Mouse (Mus musculus) myocyte (in vitro differentiated cells): Measurements from ENCODE around the gene Cd70.

Experiments used
- E2F4 ChIP-seq: IDR thresholded peaks from one replicate; pipeline ENCODE4 v1.6.1; 2011; ENCODE audit warnings: mild to moderate bottlenecking, control low read depth, moderate library complexity; ENCODE audit not compliant: insufficient read depth
- MAX ChIP-seq: IDR thresholded peaks from one replicate; pipeline ENCODE4 v1.6.1; 2011; ENCODE audit warnings: low read depth, mild to moderate bottlenecking, control low read depth
- MYOD1 ChIP-seq, 3 experiments: IDR thresholded peaks; one replicate each; pipeline ENCODE4 v1.6.1; 2011; ENCODE audit warnings: control low read depth in 2 of 3, low read depth in 2 of 3, mild to moderate bottlenecking in 2 of 3, moderate library complexity in 1 of 3; ENCODE audit not compliant: insufficient read length in 2 of 3, control insufficient read depth in 1 of 3
- MYOG ChIP-seq, 3 experiments: IDR thresholded peaks; one replicate each; pipeline ENCODE4 v1.6.1; 2011; ENCODE audit warnings: control low read depth in 2 of 3, low read depth in 2 of 3, mild to moderate bottlenecking in 2 of 3; ENCODE audit not compliant: insufficient read length in 2 of 3, control insufficient read depth in 1 of 3, insufficient read depth in 1 of 3
- POLR2A ChIP-seq: IDR thresholded peaks from one replicate; pipeline ENCODE4 v1.6.1; 2011; ENCODE audit warnings: low read depth, mild to moderate bottlenecking, control low read depth, moderate library complexity; ENCODE audit not compliant: insufficient read length
- POLR2AphosphoS2 ChIP-seq: IDR thresholded peaks from one replicate; pipeline ENCODE4 v1.6.1; 2011; ENCODE audit warnings: low read depth, control low read depth; ENCODE audit not compliant: insufficient read length
- REST ChIP-seq: IDR thresholded peaks from one replicate; pipeline ENCODE4 v1.6.1; 2011; ENCODE audit warnings: mild to moderate bottlenecking, control low read depth, moderate library complexity; ENCODE audit not compliant: insufficient read depth, insufficient read length
- SRF ChIP-seq: IDR thresholded peaks from one replicate; pipeline ENCODE4 v1.6.1; 2011; ENCODE audit warnings: low read depth; ENCODE audit not compliant: control insufficient read depth, insufficient read length
- TCF3 ChIP-seq: IDR thresholded peaks from one replicate; pipeline ENCODE4 v1.6.1; 2011; ENCODE audit warnings: low read depth, control low read depth; ENCODE audit not compliant: insufficient read length
- USF1 ChIP-seq: IDR thresholded peaks from one replicate; pipeline ENCODE4 v1.6.1; 2011; ENCODE audit warnings: low read depth, mild to moderate bottlenecking, control low read depth, moderate library complexity

DNA sequence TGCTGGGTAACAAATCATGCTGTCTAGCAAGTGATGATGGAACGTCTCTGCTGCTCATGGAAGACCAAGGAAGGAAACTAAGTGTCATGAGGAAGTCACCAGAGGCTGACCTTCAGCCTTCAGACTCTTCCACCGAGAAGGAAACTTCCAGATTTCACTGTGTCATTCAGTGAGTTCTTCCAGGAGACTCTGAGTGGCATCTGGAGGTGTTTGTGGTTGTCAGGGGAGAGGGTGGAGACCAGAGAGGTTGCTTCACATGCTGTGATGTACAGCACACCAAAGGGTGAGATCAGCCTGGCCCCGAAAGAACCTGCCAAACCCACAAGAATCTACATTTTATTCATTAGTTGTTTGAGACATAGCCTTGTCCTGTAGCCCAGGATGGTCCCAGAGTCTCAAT is 33.3 kb upstream of the Cd70 start:
- TF ChIP-seq POLR2A (no peak), MYOD1 (IDR thresholded peaks at IDR 0.05; ENCODE audit: control insufficient read depth in 1 of 3, insufficient read length in 2 of 3, low read depth in 2 of 3) (no peak), POLR2AphosphoS2 (no peak), E2F4 (no peak), USF1 (no peak), MAX (no peak), MYOG (IDR thresholded peaks at IDR 0.05; ENCODE audit: control insufficient read depth in 1 of 3, insufficient read depth in 1 of 3, insufficient read length in 2 of 3, low read depth in 2 of 3) (no peak), REST (no peak), TCF3 (no peak), SRF (no peak)
